Mouse (Mus musculus): ENCODE results near the gene Bcas1.

Bcas1 gene

GRCm38 (mm10) chr2:170316344-170316743, 111.3 kb downstream of the Bcas1 start:
- DNase-seq (ENCODE audit: extremely low read depth, low read depth): no peak

DNA sequence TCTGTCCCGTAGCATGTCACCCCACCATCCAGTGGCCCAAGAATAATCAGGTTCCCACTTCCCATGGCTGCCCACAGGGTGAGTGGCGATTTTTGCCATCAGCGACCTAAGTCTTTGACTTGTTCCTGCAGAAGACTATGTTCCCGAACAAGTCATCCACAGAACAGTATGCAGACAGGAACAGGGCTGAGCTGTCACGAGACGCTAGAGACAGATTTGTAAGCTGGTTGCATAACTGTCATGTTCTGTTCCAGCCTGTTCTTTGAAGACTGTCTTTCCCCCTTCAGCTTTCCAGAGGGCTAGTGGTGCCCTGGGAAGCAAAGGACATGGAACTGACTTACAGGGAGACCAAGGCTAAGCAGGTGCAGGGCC, 116.7 kb downstream of the Bcas1 start:
- no peak for DNase-seq (ENCODE audit: extremely low read depth, low read depth)

DNA sequence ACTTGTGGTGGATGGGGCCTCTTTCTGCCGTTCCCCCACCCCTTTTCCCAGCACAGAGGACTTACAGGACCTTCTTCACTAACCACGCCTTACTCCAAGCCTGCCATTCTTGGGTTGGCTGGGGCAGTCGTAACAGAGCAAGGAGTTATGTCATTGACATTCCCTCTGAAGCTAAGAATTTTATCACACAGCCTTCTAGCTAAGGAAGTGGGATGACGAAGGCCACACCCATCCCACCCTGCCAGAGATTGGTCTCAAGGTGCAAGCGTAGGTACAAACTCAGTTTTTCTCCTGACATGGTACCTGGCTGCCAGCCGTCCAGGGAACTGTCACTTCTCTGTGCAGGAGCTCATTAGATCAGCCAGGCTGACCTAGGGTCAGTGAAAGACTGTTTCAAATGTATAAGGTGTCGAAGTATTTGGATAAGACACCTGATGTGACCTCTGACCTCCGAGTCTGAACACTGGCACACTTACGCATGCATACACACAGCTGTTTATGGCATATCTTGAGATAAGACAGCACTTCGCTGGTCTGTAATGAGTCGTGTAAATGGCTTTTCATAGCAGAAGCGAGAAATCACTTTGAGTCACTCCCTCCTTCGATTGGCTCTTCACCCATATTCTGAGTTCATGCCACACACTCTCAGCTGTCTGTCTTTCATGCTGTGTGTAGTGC, 117.2 kb downstream of the Bcas1 start:
- DNase-seq (ENCODE audit: extremely low read depth, low read depth): no peak

GRCm38 (mm10) chr2:170308966-170309365, 118.7 kb downstream of the Bcas1 start:
- DNase-seq (ENCODE audit: extremely low read depth, low read depth): no peak

DNA sequence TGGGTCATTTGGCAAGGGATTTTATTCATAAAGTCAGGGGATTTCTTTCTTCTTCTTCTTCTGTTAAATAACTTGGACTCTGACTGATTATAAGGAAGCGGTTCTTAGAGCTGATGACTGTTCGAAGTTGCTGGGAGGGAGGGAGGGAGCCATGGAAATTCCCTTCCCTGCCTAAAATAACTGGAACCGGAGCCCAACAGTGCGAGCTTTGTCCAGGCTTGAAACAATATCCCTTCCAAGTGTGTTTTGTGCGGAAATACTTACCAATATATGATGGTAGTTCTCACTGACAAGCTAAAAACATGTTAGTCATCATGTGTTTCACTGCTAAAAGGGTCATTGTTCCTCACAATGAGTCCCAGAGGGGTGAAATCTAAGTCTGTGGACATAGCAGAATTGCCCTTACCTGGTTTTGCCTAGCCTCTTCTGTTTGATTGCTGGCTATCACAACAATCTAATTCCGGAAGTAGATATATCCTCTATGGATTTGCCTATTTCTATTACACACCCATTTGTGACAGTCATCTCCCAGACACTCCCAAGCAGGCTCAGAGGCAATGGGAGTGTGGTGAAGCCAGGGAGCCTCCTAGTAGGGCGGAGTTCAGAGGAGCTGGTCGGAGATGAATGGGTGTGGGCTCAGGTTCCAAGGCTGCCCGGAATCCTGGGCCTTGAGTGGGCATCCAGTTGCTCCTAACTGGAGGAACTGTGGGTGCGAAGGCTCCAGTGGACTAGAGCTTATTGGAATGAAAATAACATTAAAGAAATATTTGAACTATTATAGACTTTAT, 119.4 kb downstream of the Bcas1 start:
- DNase-seq (ENCODE audit: extremely low read depth, low read depth): no peak

- DNase-seq (ENCODE audit: extremely low read depth, low read depth): no peak
Measured at GRCm38 (mm10) chr2:170307589-170308021, 120.0 kb downstream of the Bcas1 start.

GRCm38 (mm10) chr2:170306637-170307320, 120.9 kb downstream of the Bcas1 start:
- no peak for DNase-seq (ENCODE audit: extremely low read depth, low read depth)

- DNase-seq (ENCODE audit: extremely low read depth, low read depth): no peak
Measured at GRCm38 (mm10) chr2:170304766-170305165, 122.9 kb downstream of the Bcas1 start.

DNA sequence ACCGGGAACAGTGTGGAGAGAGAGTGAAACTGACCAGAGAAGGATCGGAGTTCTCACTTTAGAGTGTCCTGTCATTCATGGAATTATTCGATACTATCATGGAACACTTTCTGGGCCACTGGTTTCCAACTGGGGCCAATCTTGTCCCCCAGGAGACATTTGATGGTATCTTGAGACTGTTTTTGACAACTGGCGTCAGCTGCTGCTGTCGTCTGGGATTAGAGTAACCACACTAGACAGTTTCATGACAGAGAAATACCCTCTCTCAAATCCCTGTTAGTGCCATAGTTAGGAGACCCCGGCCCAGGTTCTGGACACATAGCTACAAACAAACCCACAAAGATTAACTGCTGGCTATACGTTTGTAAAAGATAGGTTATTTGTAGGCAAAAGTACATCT, 124.0 kb downstream of the Bcas1 start:
- no peak for DNase-seq (ENCODE audit: extremely low read depth, low read depth)

- no peak for DNase-seq (ENCODE audit: extremely low read depth, low read depth)
Measured at GRCm38 (mm10) chr2:170302825-170303224, 124.8 kb downstream of the Bcas1 start.
